Mouse (Mus musculus) right cerebral cortex, postnatal 4 days (tissue): ENCODE measurements around the gene Fam25c.
"Not testable (repeated sequence)": the region's sequence is repeated elsewhere in the genome, so short reads cannot be mapped to it uniquely, and the experiment has no call there.

Source experiments
- DNase-seq: peaks from one replicate; pipeline ENCODE4 v3.0.0-alpha.2; 2022

The Fam25c gene

GRCm38 (mm10) chr14:34355301-34355700 is at the start of gene Fam25c:
Fam25c (minus strand) TSS chr14:34355433.
- no peak for DNase-seq

GRCm38 (mm10) chr14:34403424-34403823 is 48.2 kb upstream of the Fam25c start:
- DNase-seq: no peak

GRCm38 (mm10) chr14:34402871-34403270 is 47.6 kb upstream of the Fam25c start:
- no peak for DNase-seq

GRCm38 (mm10) chr14:34401135-34401534 is 45.9 kb upstream of the Fam25c start:
- peak; percentile 68 for DNase-seq

GRCm38 (mm10) chr14:34400021-34400420 is 44.8 kb upstream of the Fam25c start:
- DNase-seq: no peak

- no peak for DNase-seq
Observed at GRCm38 (mm10) chr14:34399301-34399700, 44.1 kb upstream of the Fam25c start.

- DNase-seq: no peak
Observed at GRCm38 (mm10) chr14:34398901-34399300, 43.7 kb upstream of the Fam25c start.

GRCm38 (mm10) chr14:34397871-34398270 is 42.6 kb upstream of the Fam25c start:
- DNase-seq: no peak

GRCm38 (mm10) chr14:34393295-34393694 is 38.1 kb upstream of the Fam25c start:
- DNase-seq: no peak

GRCm38 (mm10) chr14:34382921-34383704 is 27.9 kb upstream of the Fam25c start:
- DNase-seq: no peak

- no peak for DNase-seq
Observed at GRCm38 (mm10) chr14:34378560-34379331, 23.5 kb upstream of the Fam25c start.

GRCm38 (mm10) chr14:34377121-34377520 is 21.9 kb upstream of the Fam25c start:
- DNase-seq: no peak

- DNase-seq: no peak
Observed at GRCm38 (mm10) chr14:34375941-34376340, 20.7 kb upstream of the Fam25c start.

GRCm38 (mm10) chr14:34375415-34375904 is 20.2 kb upstream of the Fam25c start, which contains the start of gene Mmrn2:
Mmrn2 (plus strand) TSS chr14:34375465.
- DNase-seq: no peak

GRCm38 (mm10) chr14:34374577-34374976 is 19.3 kb upstream of the Fam25c start, which contains the start of gene Sncg:
Sncg (minus strand) TSS chr14:34374789.
- DNase-seq: no peak

GRCm38 (mm10) chr14:34373581-34373980 is 18.3 kb upstream of the Fam25c start:
- no peak for DNase-seq

GRCm38 (mm10) chr14:34372646-34373045 is 17.4 kb upstream of the Fam25c start:
- DNase-seq: peak; percentile 66

GRCm38 (mm10) chr14:34371763-34372162 is 16.5 kb upstream of the Fam25c start:
- DNase-seq: no peak

GRCm38 (mm10) chr14:34370921-34371320 is 15.7 kb upstream of the Fam25c start:
- DNase-seq: no peak

- no peak for DNase-seq
Observed at GRCm38 (mm10) chr14:34370203-34370602, 15.0 kb upstream of the Fam25c start.

GRCm38 (mm10) chr14:34365147-34365507 is 9.9 kb upstream of the Fam25c start:
- DNase-seq: no peak

- not testable (repeated sequence) for DNase-seq
Observed at GRCm38 (mm10) chr14:34364254-34365146, 9.3 kb upstream of the Fam25c start.
